Mouse (Mus musculus): Measurements from ENCODE around the gene Tmem63a. TPM values are rescaled to one million over a fixed set of nuclear protein-coding genes. Genes with fewer than 3 reads are reported as not detected.

Gene Tmem63a
- polyA plus RNA-seq, 1 experiment from 2014 or later: 6.6 TPM

- Histone ChIP-seq H3K9me3 (no peaks in the 10 kb centered on the region), H3K4me3 (no peak overlapping the region), H3K27me3 (ENCODE audit: insufficient read depth, poor library complexity, severe bottlenecking) (no peaks in the 10 kb centered on the region), H3K27ac (no peak overlapping the region), H3K36me3 (no peaks in the 10 kb centered on the region), H3K4me1 (peaks cover 14% of the 10 kb centered on the region)
- no peak for DNase-seq (ENCODE audit: low spot score)
- WGBS: 94% methylated on average over 2 of the region's 2 CpGs
Measured at GRCm38 (mm10) chr1:181008266-181008665, 66.1 kb downstream of the Tmem63a start.

DNA sequence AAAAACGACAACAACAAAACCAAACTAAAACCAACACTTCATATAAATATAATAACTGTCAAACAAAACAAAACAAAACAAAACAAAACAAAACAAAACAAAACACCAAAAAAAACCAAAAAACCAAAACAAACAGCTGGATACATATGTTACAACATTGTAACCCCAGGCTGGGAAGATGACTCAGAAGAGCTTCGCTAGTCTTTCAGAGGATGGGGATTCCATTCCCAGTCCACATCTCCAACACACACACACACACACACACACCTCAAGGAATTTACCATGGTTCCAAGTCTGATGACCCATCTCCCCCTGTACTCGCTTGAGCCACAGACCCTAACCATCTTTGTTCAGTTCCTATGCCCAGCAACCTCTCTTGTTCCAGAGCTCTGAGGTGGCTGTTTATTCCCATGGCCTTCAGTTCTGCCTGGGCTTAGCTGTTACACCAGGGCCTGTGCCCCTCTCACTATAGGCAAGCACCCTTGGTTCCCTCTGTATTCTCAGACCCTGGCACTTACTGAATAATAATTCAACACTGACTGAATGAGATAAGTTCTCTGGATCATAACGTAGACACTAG is 67.0 kb downstream of the Tmem63a start:
- no peaks in the 10 kb centered on the region for H3K9me3 ChIP-seq
- H3K27me3 ChIP-seq (ENCODE audit: insufficient read depth, poor library complexity, severe bottlenecking): no peaks in the 10 kb centered on the region
- DNase-seq (ENCODE audit: low spot score): peak; percentile 31
- peaks cover 14% of the 10 kb centered on the region for H3K4me1 ChIP-seq
- no peak overlapping the region for H3K27ac ChIP-seq
- no peak overlapping the region for H3K4me3 ChIP-seq
- 85% methylated on average over 4 of the region's 4 CpGs for WGBS
- no peaks in the 10 kb centered on the region for H3K36me3 ChIP-seq

DNA sequence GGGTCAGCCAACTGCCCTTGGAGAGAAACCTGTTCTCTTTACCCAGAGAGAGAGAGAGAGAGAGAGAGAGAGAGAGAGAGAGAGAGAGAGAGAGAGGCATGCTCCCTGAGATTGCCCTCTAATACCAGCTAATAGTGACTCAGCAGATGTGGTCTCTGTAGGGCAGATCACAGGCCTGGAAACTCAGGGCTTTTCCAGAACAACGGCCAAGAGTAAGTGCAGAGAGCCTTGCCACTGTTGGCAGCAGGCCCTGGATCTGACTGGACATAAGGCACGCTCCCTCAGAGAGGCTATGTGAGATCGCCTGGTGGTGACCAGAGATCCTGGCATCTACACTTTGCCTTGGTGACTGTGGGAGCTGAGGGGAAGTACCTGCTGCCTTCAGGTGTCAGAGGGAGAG is 67.6 kb downstream of the Tmem63a start:
- Histone ChIP-seq H3K27ac (peak overlapping the region; percentile 52; the same call in 1 of the 2 replicates), H3K9me3 (no peaks in the 10 kb centered on the region), H3K27me3 (ENCODE audit: insufficient read depth, poor library complexity, severe bottlenecking) (peaks cover 4% of the 10 kb centered on the region; the same call in 1 of the 2 replicates), H3K4me1 (peaks cover 14% of the 10 kb centered on the region), H3K36me3 (no peaks in the 10 kb centered on the region), H3K4me3 (no peak overlapping the region)
- WGBS: 63% methylated on average over 3 of the region's 3 CpGs
- DNase-seq (ENCODE audit: low spot score): peak; percentile 61

- Histone ChIP-seq H3K36me3 (no peaks in the 10 kb centered on the region), H3K9me3 (no peaks in the 10 kb centered on the region), H3K4me1 (peaks cover 14% of the 10 kb centered on the region), H3K4me3 (no peak overlapping the region), H3K27me3 (ENCODE audit: insufficient read depth, poor library complexity, severe bottlenecking) (peaks cover 10% of the 10 kb centered on the region; the same call in 1 of the 2 replicates), H3K27ac (peak overlapping the region; percentile 52; the same call in 1 of the 2 replicates)
- WGBS: 59% methylated on average over 4 of the region's 4 CpGs
- DNase-seq (ENCODE audit: low spot score): peak; percentile 68
Measured at GRCm38 (mm10) chr1:181010171-181010932, 68.2 kb downstream of the Tmem63a start.

GRCm38 (mm10) chr1:181011601-181012000 is 69.5 kb downstream of the Tmem63a start:
- Histone ChIP-seq H3K36me3 (no peaks in the 10 kb centered on the region), H3K4me1 (peaks cover 25% of the 10 kb centered on the region), H3K4me3 (no peak overlapping the region), H3K9me3 (no peaks in the 10 kb centered on the region), H3K27ac (no peak overlapping the region), H3K27me3 (ENCODE audit: insufficient read depth, poor library complexity, severe bottlenecking) (peaks cover 10% of the 10 kb centered on the region; the same call in 1 of the 2 replicates)
- WGBS: 70% methylated on average over 5 of the region's 5 CpGs
- DNase-seq (ENCODE audit: low spot score): peak; percentile 61

GRCm38 (mm10) chr1:181012416-181012815 is 70.3 kb downstream of the Tmem63a start:
- DNase-seq (ENCODE audit: low spot score): peak; percentile 36
- Histone ChIP-seq H3K9me3 (no peaks in the 10 kb centered on the region), H3K36me3 (no peaks in the 10 kb centered on the region), H3K27ac (no peak overlapping the region), H3K27me3 (ENCODE audit: insufficient read depth, poor library complexity, severe bottlenecking) (peaks cover 10% of the 10 kb centered on the region; the same call in 1 of the 2 replicates), H3K4me3 (no peak overlapping the region), H3K4me1 (peaks cover 32% of the 10 kb centered on the region)
- 77% methylated on average over 3 of the region's 3 CpGs for WGBS

DNA sequence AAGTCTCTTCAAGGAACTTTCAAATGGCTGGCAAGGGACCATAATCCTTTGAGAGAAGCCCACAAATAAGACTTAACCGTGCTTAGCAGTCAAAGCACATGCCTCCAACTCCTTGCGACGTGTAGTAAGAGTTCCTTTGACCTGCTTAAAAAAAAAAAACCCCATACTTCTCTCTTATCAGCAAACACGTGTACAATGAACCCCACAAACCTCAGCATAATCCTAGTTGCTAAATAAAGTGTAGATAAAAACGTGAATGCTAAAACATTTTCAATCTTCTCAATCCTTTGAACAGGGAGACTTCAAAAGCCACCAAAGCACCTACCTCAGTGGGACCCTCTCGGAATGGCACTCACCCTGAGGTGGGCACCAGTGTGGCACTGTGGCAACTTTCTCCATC is 71.3 kb downstream of the Tmem63a start:
- H3K27ac ChIP-seq: no peak overlapping the region
- no peak overlapping the region for H3K4me3 ChIP-seq
- DNase-seq (ENCODE audit: low spot score): no peak
- H3K9me3 ChIP-seq: no peaks in the 10 kb centered on the region
- peaks cover 19% of the 10 kb centered on the region for H3K27me3 ChIP-seq (ENCODE audit: insufficient read depth, poor library complexity, severe bottlenecking)
- WGBS: 68% methylated on average over 6 of the region's 6 CpGs
- peaks cover 35% of the 10 kb centered on the region for H3K4me1 ChIP-seq
- no peaks in the 10 kb centered on the region for H3K36me3 ChIP-seq

DNA sequence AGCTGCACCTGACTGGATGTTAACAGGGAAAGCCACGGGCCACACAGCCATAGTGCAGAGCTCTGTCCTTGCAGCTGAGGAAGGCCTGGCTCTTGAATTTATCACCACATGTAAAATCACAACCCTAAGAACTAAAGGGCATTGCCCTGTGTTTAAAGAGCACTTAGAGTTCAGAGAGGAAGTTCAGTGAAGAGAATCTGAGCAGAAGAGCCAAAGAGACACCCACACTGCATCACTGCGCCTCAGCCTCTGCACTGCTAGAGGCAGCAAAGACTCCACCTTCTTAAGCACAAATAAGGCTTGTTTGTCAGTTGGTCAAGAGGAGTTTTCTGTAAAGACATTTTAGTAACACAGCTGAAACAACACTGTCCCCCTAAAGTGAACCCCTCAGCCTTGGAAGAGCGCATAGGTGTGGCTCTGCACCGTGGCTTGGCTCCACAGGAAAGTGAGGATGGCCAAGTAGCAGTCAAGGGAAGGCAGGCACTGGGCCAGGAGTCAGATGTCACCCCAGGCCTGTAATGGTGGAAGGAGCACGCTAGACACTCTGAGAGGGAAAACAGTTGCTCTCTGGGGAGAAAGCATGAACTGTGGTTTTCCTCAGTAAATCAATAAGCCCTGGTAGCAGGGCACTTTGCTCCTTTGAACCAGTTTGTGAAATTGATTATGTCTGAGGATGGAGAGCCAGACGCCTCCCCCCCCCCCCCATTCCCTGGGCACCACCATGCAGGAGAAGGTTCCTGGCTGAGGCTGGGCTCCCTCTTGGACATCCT is 72.8 kb downstream of the Tmem63a start:
- Histone ChIP-seq H3K27ac (no peak overlapping the region), H3K4me3 (no peak overlapping the region), H3K36me3 (no peaks in the 10 kb centered on the region), H3K4me1 (peaks cover 31% of the 10 kb centered on the region), H3K9me3 (no peaks in the 10 kb centered on the region), H3K27me3 (ENCODE audit: insufficient read depth, poor library complexity, severe bottlenecking) (peaks cover 26% of the 10 kb centered on the region)
- 74% methylated on average over 6 of the region's 6 CpGs for WGBS
- DNase-seq (ENCODE audit: low spot score): peak; percentile 53

DNA sequence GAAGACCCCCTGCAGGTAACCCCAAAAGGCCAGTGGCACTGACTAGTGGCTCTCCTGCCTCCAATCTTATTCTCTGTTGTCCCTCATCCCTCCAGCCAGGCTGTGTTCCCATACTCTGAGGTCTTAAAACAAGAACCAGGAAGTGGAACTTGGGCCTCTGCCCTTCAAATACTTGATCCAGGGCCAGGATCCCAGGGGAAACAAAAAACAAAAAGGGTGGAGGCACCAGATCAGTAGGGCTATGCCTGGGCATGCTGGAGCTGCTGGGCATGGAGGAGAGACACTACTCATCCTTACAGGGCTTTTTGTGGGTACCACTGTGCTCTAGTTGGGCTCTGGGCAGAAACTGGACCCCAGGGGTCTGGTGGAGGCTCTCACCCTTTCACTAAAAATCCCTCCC is 73.4 kb downstream of the Tmem63a start:
- peaks cover 26% of the 10 kb centered on the region for H3K27me3 ChIP-seq (ENCODE audit: insufficient read depth, poor library complexity, severe bottlenecking)
- peak overlapping the region; percentile 82; the same call in 1 of the 2 replicates for H3K27ac ChIP-seq
- peak; percentile 38 for DNase-seq (ENCODE audit: low spot score)
- H3K4me1 ChIP-seq: peaks cover 29% of the 10 kb centered on the region
- no peaks in the 10 kb centered on the region for H3K9me3 ChIP-seq
- no peaks in the 10 kb centered on the region for H3K36me3 ChIP-seq
- no peak overlapping the region for H3K4me3 ChIP-seq

- no peaks in the 10 kb centered on the region for H3K9me3 ChIP-seq
- peaks cover 27% of the 10 kb centered on the region for H3K4me1 ChIP-seq
- H3K36me3 ChIP-seq: no peaks in the 10 kb centered on the region
- H3K27ac ChIP-seq: peak overlapping the region; percentile 82; the same call in 1 of the 2 replicates
- peaks cover 26% of the 10 kb centered on the region for H3K27me3 ChIP-seq (ENCODE audit: insufficient read depth, poor library complexity, severe bottlenecking)
- peak; percentile 36 for DNase-seq (ENCODE audit: low spot score)
- peak overlapping the region; percentile 72 for H3K4me3 ChIP-seq
- 65% methylated on average over 4 of the region's 4 CpGs for WGBS
Measured at GRCm38 (mm10) chr1:181016045-181016444, 73.9 kb downstream of the Tmem63a start.

GRCm38 (mm10) chr1:181016532-181017131 is 74.5 kb downstream of the Tmem63a start:
- peak; percentile 80 for DNase-seq (ENCODE audit: low spot score)
- H3K27ac ChIP-seq: peak overlapping the region; percentile 82
- peaks cover 27% of the 10 kb centered on the region for H3K4me1 ChIP-seq
- no peaks in the 10 kb centered on the region for H3K9me3 ChIP-seq
- peak overlapping the region; percentile 72 for H3K4me3 ChIP-seq
- H3K36me3 ChIP-seq: no peaks in the 10 kb centered on the region
- 5% methylated on average over 21 of the region's 21 CpGs for WGBS
- H3K27me3 ChIP-seq (ENCODE audit: insufficient read depth, poor library complexity, severe bottlenecking): peaks cover 26% of the 10 kb centered on the region

- Histone ChIP-seq H3K36me3 (no peaks in the 10 kb centered on the region), H3K27me3 (ENCODE audit: insufficient read depth, poor library complexity, severe bottlenecking) (peaks cover 26% of the 10 kb centered on the region), H3K4me3 (peak overlapping the region; percentile 72), H3K4me1 (peaks cover 27% of the 10 kb centered on the region), H3K27ac (peak overlapping the region; percentile 82), H3K9me3 (no peaks in the 10 kb centered on the region)
- DNase-seq (ENCODE audit: low spot score): peak; percentile 93
- WGBS: 0% methylated on average over 22 of the region's 22 CpGs
Measured at GRCm38 (mm10) chr1:181017212-181017711, 75.1 kb downstream of the Tmem63a start.

Data from heart, embryonic 10.5 days (tissue).